Mouse (Mus musculus) left cerebral cortex, adult 11 months (tissue): Measurements from ENCODE around the gene Ctdnep1.
"Not testable (repeated sequence)": the region's sequence is repeated elsewhere in the genome, so short reads cannot be mapped to it uniquely, and the experiment has no call there.

Source experiments
- DNase-seq: peaks from one replicate; pipeline ENCODE4 v3.0.0; 2022; ENCODE audit warnings: low spot score

Gene Ctdnep1

GRCm38 (mm10) chr11:70010961-70011360 lies 30.0 kb downstream of the Ctdnep1 start:
- DNase-seq, result no peak

- DNase-seq, result no peak
These were observed 32.0 kb downstream of the Ctdnep1 start for GRCm38 (mm10) chr11:70012931-70013330.

- no peak for DNase-seq
These were observed 32.5 kb downstream of the Ctdnep1 start for GRCm38 (mm10) chr11:70013408-70013807.

GRCm38 (mm10) chr11:70014051-70014450 lies 33.1 kb downstream of the Ctdnep1 start:
- DNase-seq, result no peak

- DNase-seq, result peak; percentile 82
These were observed 34.1 kb downstream of the Ctdnep1 start, which contains the start of gene Acadvl for GRCm38 (mm10) chr11:70014880-70015558. Gene Acadvl, minus strand, starts transcription at chr11:70015411.

- no peak for DNase-seq
These were observed 34.7 kb downstream of the Ctdnep1 start for GRCm38 (mm10) chr11:70015677-70016076.

GRCm38 (mm10) chr11:70016177-70016576 lies 35.2 kb downstream of the Ctdnep1 start:
- not testable (repeated sequence) for DNase-seq

- no peak for DNase-seq
These were observed 35.7 kb downstream of the Ctdnep1 start, which contains the start of gene Dlg4 for GRCm38 (mm10) chr11:70016669-70017068. Gene Dlg4, plus strand, starts transcription at chr11:70016942.

GRCm38 (mm10) chr11:70017199-70017767 lies 36.3 kb downstream of the Ctdnep1 start:
- DNase-seq, result no peak

- no peak for DNase-seq
These were observed 37.4 kb downstream of the Ctdnep1 start for GRCm38 (mm10) chr11:70018131-70018990.

- DNase-seq, result no peak
These were observed 38.6 kb downstream of the Ctdnep1 start for GRCm38 (mm10) chr11:70019495-70020021.

- no peak for DNase-seq
These were observed 39.2 kb downstream of the Ctdnep1 start for GRCm38 (mm10) chr11:70020022-70020631.

GRCm38 (mm10) chr11:70020731-70021263 lies 39.8 kb downstream of the Ctdnep1 start:
- peak; percentile 79 for DNase-seq

- peak; percentile 98 for DNase-seq
These were observed 40.5 kb downstream of the Ctdnep1 start for GRCm38 (mm10) chr11:70021264-70022132.

- DNase-seq, result no peak
These were observed 42.7 kb downstream of the Ctdnep1 start for GRCm38 (mm10) chr11:70023481-70024150.

GRCm38 (mm10) chr11:70024151-70024514 lies 43.2 kb downstream of the Ctdnep1 start:
- DNase-seq, result no peak

- no peak for DNase-seq
These were observed 45.7 kb downstream of the Ctdnep1 start for GRCm38 (mm10) chr11:70026689-70027088.

GRCm38 (mm10) chr11:70027397-70027796 lies 46.4 kb downstream of the Ctdnep1 start:
- DNase-seq, result no peak

GRCm38 (mm10) chr11:70028401-70029129 lies 47.6 kb downstream of the Ctdnep1 start:
- no peak for DNase-seq
